Mouse (Mus musculus) C3H10T1/2 (cell line): Measurements from ENCODE around the gene Wfikkn2. TPM values are rescaled to one million over a fixed set of nuclear protein-coding genes. Genes with fewer than 3 reads are reported as not detected.

Experiments used
- polyA plus RNA-seq, 2 experiments: library from polyadenylated mRNA; unstranded; fragments of >200 nt; fragmentation: generic; extraction: Trizol; gene quantifications; one replicate each; pipeline ENCODE4 v1.2.1; 2012; ENCODE audit warnings: missing spikeins in 2 of 2

Gene Wfikkn2
- polyA plus RNA-seq = under 1 TPM; 0.01 to 0.26 TPM

DNA sequence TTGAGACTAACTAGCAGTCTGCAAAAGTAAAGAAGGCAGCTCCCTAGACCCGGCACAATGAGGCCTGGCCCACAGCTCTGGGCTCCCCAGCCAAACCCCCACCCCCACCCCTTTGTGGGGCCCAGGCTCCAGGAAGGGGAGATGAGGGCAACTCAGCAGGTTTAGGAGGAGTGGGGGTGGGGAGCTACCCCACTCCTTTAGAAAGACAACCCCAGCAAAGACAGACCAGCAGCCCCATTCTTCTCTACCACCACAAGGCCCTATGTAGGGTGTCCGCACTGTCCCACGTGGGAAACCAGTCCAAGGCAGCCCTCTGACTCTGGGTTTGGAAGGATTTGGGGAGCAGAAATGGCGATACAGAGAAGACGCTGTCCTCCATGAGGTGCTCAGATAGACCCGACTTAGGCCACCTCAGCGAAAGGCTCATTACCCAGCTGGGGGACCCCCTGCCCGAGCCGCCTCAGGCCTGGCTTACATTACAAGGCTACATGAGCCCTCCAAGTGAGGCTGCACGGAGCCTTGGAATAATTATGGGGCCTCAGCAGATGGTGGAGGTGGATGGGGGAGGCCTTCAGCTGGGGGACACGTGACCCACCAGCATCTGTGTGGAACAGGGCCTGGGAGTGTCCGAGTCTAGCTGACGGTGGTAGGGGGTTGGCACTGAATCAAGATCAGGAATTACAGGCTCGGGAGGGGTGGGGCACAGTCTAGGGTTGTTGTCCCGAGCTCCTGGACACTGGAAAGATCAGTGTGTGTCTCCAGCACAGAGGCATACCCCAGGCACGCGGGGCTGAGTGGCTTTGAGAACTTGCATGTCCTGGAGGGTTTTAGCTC lies at the start of gene Wfikkn2:
Gene Wfikkn2 (minus strand): TSS at position 51 of the 834 bp plus-strand sequence.

GRCm38 (mm10) chr11:94281199-94282181 lies 35.7 kb upstream of the Wfikkn2 start, which contains the start of gene Gm21885:
Gm21885 (plus strand) TSS chr11:94281873.

GRCm38 (mm10) chr11:94211124-94211603 lies 34.6 kb downstream of the Wfikkn2 start, which contains the start of gene Tob1:
Tob1 (plus strand) TSS chr11:94211454.

Other genes with a start within 250 kb of the Wfikkn2 start
- gene Spag9, start 249.9 kb downstream of the Wfikkn2 start, polyA plus RNA-seq = 10 to 100 TPM in 1 of 2 experiments, under 1 TPM in 1; 0.98 to 16.6 TPM
- 10 to 100 TPM in 1 of 2 experiments, 1 to 10 TPM in 1; 1.6 to 30.7 TPM for gene Tob1, start 34.6 kb downstream of the Wfikkn2 start, polyA plus RNA-seq
- not detected for gene Gm21885, start 35.9 kb upstream of the Wfikkn2 start, polyA plus RNA-seq
- 10 to 100 TPM in 1 of 2 experiments, 1 to 10 TPM in 1; 5.7 to 20.8 TPM for gene Luc7l3, start 76.0 kb upstream of the Wfikkn2 start, polyA plus RNA-seq
- 10 to 100 TPM; 58.6 to 60.3 TPM for gene Ankrd40, start 82.0 kb upstream of the Wfikkn2 start, polyA plus RNA-seq
- 1 to 10 TPM in 1 of 2 experiments, under 1 TPM in 1; 0.28 to 3.4 TPM for gene Abcc3, start 147.0 kb upstream of the Wfikkn2 start, polyA plus RNA-seq
- gene Cacna1g, start 228.2 kb upstream of the Wfikkn2 start, polyA plus RNA-seq = 10 to 100 TPM in 1 of 2 experiments, under 1 TPM in 1; 0.15 to 53.5 TPM
- 1 to 10 TPM in 1 of 2 experiments, not detected in 1; 1.1 TPM for gene Spata20, start 240.2 kb upstream of the Wfikkn2 start, polyA plus RNA-seq